In the genomic region with DNA sequence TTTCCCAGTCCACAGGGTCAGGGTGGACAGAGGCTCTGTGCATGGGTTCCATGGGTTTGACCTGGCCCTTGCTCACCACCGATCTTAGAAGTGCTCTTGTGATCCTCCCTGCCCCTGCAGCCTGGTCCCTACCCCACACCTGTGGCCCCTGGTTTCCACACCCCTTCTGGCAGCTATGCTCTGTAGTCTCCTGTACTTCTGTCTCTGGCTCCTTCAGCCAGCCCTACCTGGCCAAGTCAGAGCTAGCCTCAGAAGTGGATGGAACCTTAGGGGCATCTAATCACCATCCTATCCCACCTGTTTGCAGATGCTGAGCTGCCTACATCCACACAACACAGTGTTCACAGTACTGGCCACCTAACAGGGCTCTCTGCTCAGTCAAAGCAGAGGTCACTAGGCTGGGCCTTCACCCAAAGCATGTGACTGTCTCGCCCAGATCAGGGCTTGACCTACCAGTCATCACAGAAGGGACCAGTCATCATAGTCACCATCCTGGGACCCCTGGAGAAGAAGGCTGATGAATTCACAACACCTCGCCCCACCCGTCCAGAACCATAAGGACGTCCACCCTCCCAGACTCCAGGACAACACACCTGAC, we compare ENCODE assay signal across 19 mouse cellular contexts.
DNase-seq lines count a peak whose midpoint lies in the region; ATAC-seq and TF ChIP-seq lines count a peak whose summit lies in the region.
"Had no signal": no experiment of that assay in that cellular context is flagged by ENCODE, and none has a peak within 500 bp of the region (broad histone marks: within the 10 kb centered on the region; RNA-seq: fewer than 3 reads in every experiment).

No protein-coding gene starts in this region.

- no peak for TF ChIP-seq CTCF in layer of hippocampus, adult 2 months (conservative IDR thresholded peaks at IDR 0.05)
- no peak for TF ChIP-seq CTCF in midbrain, postnatal 0 days (IDR thresholded peaks at IDR 0.05)

- ATAC-seq in hindbrain, embryonic 13.5 days (ENCODE audit: low FRiP score) = peak; percentile 41; the same call in 1 of the 2 replicates
- no peak for ATAC-seq in hindbrain, embryonic 12.5 days (ENCODE audit: low FRiP score)
- 0 out of 2 replicates have a peak, but pooled peaks have one; percentile 10 for ATAC-seq in midbrain, postnatal 0 days (ENCODE audit: low FRiP score)
- no peak for ATAC-seq in midbrain, embryonic 11.5 days (ENCODE audit: low FRiP score)
- ATAC-seq: forebrain, embryonic 13.5 days; forebrain, postnatal 0 days; intestine, embryonic 16.5 days had no signal

- no peak overlapping the region for H3K4me3 ChIP-seq in hindbrain, embryonic 13.5 days
- H3K4me3 ChIP-seq in hindbrain, embryonic 12.5 days = no peak overlapping the region
- H3K4me3 ChIP-seq in layer of hippocampus, adult 2 months = no peak overlapping the region
- no peak overlapping the region for H3K4me3 ChIP-seq in midbrain, postnatal 0 days (ENCODE audit: low read depth, low read length)
- H3K4me3 ChIP-seq in midbrain, embryonic 11.5 days (ENCODE audit: low read depth, low read length) = no peak overlapping the region
- H3K4me3 ChIP-seq: embryonic facial prominence, embryonic 10.5 days; forebrain, embryonic 13.5 days; heart, embryonic 13.5 days; hindbrain, embryonic 15.5 days had no signal

- H3K4me1 ChIP-seq in hindbrain, embryonic 13.5 days (replicated peaks) = peaks cover 20% of the 10 kb centered on the region
- H3K4me1 ChIP-seq in hindbrain, embryonic 12.5 days = peaks cover 17% of the 10 kb centered on the region; the same call in 1 of the 2 replicates
- peaks cover 7% of the 10 kb centered on the region for H3K4me1 ChIP-seq in midbrain, postnatal 0 days (ENCODE audit: insufficient read depth, low read length)
- H3K4me1 ChIP-seq in midbrain, embryonic 11.5 days (ENCODE audit: control insufficient read depth, insufficient read depth, low read length) = peaks cover 2% of the 10 kb centered on the region; the same call in 1 of the 2 replicates

- 92% methylated on average over 5 of the region's 5 CpGs for WGBS in hindbrain, embryonic 13.5 days
- 84% methylated on average over 5 of the region's 5 CpGs for whole genome bisulfite sequencing in hindbrain, embryonic 12.5 days
- WGBS in midbrain, postnatal 0 days = 95% methylated on average over 5 of the region's 5 CpGs
- 96% methylated on average over 5 of the region's 5 CpGs for WGBS in midbrain, embryonic 11.5 days

- no peak overlapping the region for H3K27ac ChIP-seq in hindbrain, embryonic 13.5 days
- no peak overlapping the region for H3K27ac ChIP-seq in hindbrain, embryonic 12.5 days
- H3K27ac ChIP-seq in layer of hippocampus, adult 2 months = peak overlapping the region; percentile 36; the same call in 1 of the 2 replicates
- H3K27ac ChIP-seq in midbrain, postnatal 0 days (ENCODE audit: low read depth, low read length) = no peak overlapping the region
- H3K27ac ChIP-seq in midbrain, embryonic 11.5 days (ENCODE audit: low read depth, low read length) = no peak overlapping the region
- H3K27ac ChIP-seq: embryonic facial prominence, embryonic 10.5 days; forebrain, embryonic 13.5 days; hindbrain, embryonic 15.5 days had no signal

- no peaks in the 10 kb centered on the region for H3K27me3 ChIP-seq in hindbrain, embryonic 13.5 days
- no peaks in the 10 kb centered on the region for H3K27me3 ChIP-seq in hindbrain, embryonic 12.5 days
- H3K27me3 ChIP-seq in midbrain, postnatal 0 days (ENCODE audit: insufficient read depth, low read length) = no peaks in the 10 kb centered on the region
- no peaks in the 10 kb centered on the region for H3K27me3 ChIP-seq in midbrain, embryonic 11.5 days (ENCODE audit: control insufficient read depth, insufficient read depth, low read length)
- H3K27me3 ChIP-seq: forebrain, embryonic 13.5 days; heart, embryonic 13.5 days; hindbrain, embryonic 15.5 days had no signal

- no peaks in the 10 kb centered on the region for H3K9me3 ChIP-seq in hindbrain, embryonic 13.5 days
- no peaks in the 10 kb centered on the region for H3K9me3 ChIP-seq in hindbrain, embryonic 12.5 days (replicated peaks)
- H3K9me3 ChIP-seq in midbrain, postnatal 0 days (ENCODE audit: low read length) = no peaks in the 10 kb centered on the region
- H3K9me3 ChIP-seq in midbrain, embryonic 11.5 days (ENCODE audit: control insufficient read depth, low read length) = no peaks in the 10 kb centered on the region
- H3K9me3 ChIP-seq: embryonic facial prominence, embryonic 10.5 days; forebrain, embryonic 13.5 days; heart, embryonic 13.5 days; hindbrain, embryonic 15.5 days had no signal

- H3K9ac ChIP-seq in hindbrain, embryonic 13.5 days = no peak overlapping the region
- no peak overlapping the region for H3K9ac ChIP-seq in hindbrain, embryonic 12.5 days
- no peak overlapping the region for H3K9ac ChIP-seq in midbrain, postnatal 0 days (replicated peaks; ENCODE audit: low read length, poor library complexity, severe bottlenecking)
- no peak overlapping the region for H3K9ac ChIP-seq in midbrain, embryonic 11.5 days (ENCODE audit: low read length)
- H3K9ac ChIP-seq: forebrain, embryonic 13.5 days; forebrain, postnatal 0 days; heart, embryonic 13.5 days; hindbrain, embryonic 15.5 days had no signal

- H3K36me3 ChIP-seq in hindbrain, embryonic 13.5 days = peaks cover 26% of the 10 kb centered on the region
- H3K36me3 ChIP-seq in hindbrain, embryonic 12.5 days = peaks cover 6% of the 10 kb centered on the region; the same call in 1 of the 2 replicates
- H3K36me3 ChIP-seq in midbrain, postnatal 0 days (ENCODE audit: insufficient read depth, low read length) = peaks cover 13% of the 10 kb centered on the region
- H3K36me3 ChIP-seq in midbrain, embryonic 11.5 days (ENCODE audit: control insufficient read depth, insufficient read depth, low read length) = no peaks in the 10 kb centered on the region

- peak; percentile 93 for DNase-seq in heart, adult 11 months
- no peak for DNase-seq in heart, adult 18-20 months
- DNase-seq in layer of hippocampus, adult 2 months (ENCODE audit: low spot score in 2 of 2) = no peak
- DNase-seq in layer of hippocampus, postnatal 14 days (ENCODE audit: low spot score in 2 of 2) = no peak
- DNase-seq in midbrain, postnatal 0 days (ENCODE audit: low spot score) = no peak
- no peak for DNase-seq in midbrain, embryonic 11.5 days (ENCODE audit: low spot score, missing footprints)
- DNase-seq: adrenal gland, postnatal 14 days; cerebellum, adult 18-20 months; cerebellum, adult 9-11 months; forebrain, postnatal 0 days; gastrocnemius, postnatal 25 days; heart, postnatal 36 days had no signal

- no peak overlapping the region for H3K4me2 ChIP-seq in hindbrain, embryonic 13.5 days
- no peak overlapping the region for H3K4me2 ChIP-seq in hindbrain, embryonic 12.5 days (replicated peaks)
- H3K4me2 ChIP-seq in midbrain, postnatal 0 days (ENCODE audit: low read depth, low read length, poor library complexity, severe bottlenecking) = no peak overlapping the region
- H3K4me2 ChIP-seq in midbrain, embryonic 11.5 days = no peak overlapping the region
- H3K4me2 ChIP-seq: forebrain, embryonic 13.5 days; heart, embryonic 13.5 days; hindbrain, embryonic 15.5 days had no signal

Comparison
In these comparisons a context has a peak if more than half of its experiments do, and no peak if none do; other contexts are left out.
1. ATAC-seq: peak in hindbrain, embryonic 13.5 days (single experiment) and midbrain, postnatal 0 days (single experiment); none in hindbrain, embryonic 12.5 days (single experiment) and midbrain, embryonic 11.5 days (single experiment).